Mouse (Mus musculus): ENCODE measurements around the gene Trappc3. TPM values are rescaled to one million over a fixed set of nuclear protein-coding genes. Genes with fewer than 3 reads are reported as not detected.
"Not testable (repeated sequence)": the region's sequence is repeated elsewhere in the genome, so short reads cannot be mapped to it uniquely, and the experiment has no call there.

The Trappc3 gene
- 20.1 and 20.5 TPM in 2 replicates for polyA plus RNA-seq (2012; rRNA removed)

GRCm38 (mm10) chr4:126262119-126262807 lies at the start of gene Trappc3:
TSS of gene Trappc3 (plus strand) at chr4:126262325.
- TF ChIP-seq POLR2A (IDR thresholded peaks at IDR 0.05; ENCODE audit: control insufficient read depth, low read depth, low read length) (peak; percentile 72), CTCF (IDR thresholded peaks at IDR 0.05; ENCODE audit: control insufficient read depth, insufficient read depth, insufficient replicate concordance, low read depth, low read length) (peak; percentile 91; the same call in 1 of the 2 replicates)
- H3K4me1 ChIP-seq (ENCODE audit: control insufficient read depth, insufficient read depth, low read length): peaks cover 27% of the 10 kb centered on the region

GRCm38 (mm10) chr4:126217771-126218170 lies 44.4 kb upstream of the Trappc3 start:
- TF ChIP-seq CTCF (IDR thresholded peaks at IDR 0.05; ENCODE audit: control insufficient read depth, insufficient read depth, insufficient replicate concordance, low read depth, low read length) (no peak), POLR2A (IDR thresholded peaks at IDR 0.05; ENCODE audit: control insufficient read depth, low read depth, low read length) (no peak)
- no peaks in the 10 kb centered on the region for H3K27me3 ChIP-seq (ENCODE audit: control insufficient read depth, insufficient read depth, low read length)
- H3K4me3 ChIP-seq (ENCODE audit: control insufficient read depth, low read depth, low read length): no peak overlapping the region
- no peaks in the 10 kb centered on the region for H3K36me3 ChIP-seq (ENCODE audit: control insufficient read depth, insufficient read depth, low read length)
- no peak overlapping the region for H3K27ac ChIP-seq (ENCODE audit: control insufficient read depth, insufficient read depth, low read depth, low read length)
- peaks cover 2% of the 10 kb centered on the region; the same call in 1 of the 2 replicates for H3K4me1 ChIP-seq (ENCODE audit: control insufficient read depth, insufficient read depth, low read length)

More at GRCm38 (mm10) chr4:126262119-126262807, at the start of gene Trappc3:
- Histone ChIP-seq H3K27me3 (ENCODE audit: control insufficient read depth, insufficient read depth, low read length) (no peaks in the 10 kb centered on the region), H3K4me3 (ENCODE audit: control insufficient read depth, low read depth, low read length) (peak within 1 kb of the TSS; percentile 96), H3K27ac (ENCODE audit: control insufficient read depth, insufficient read depth, low read depth, low read length) (peak within 1 kb of the TSS; percentile 79), H3K36me3 (ENCODE audit: control insufficient read depth, insufficient read depth, low read length) (no peaks in the 10 kb centered on the region)

GRCm38 (mm10) chr4:126219540-126219939 lies 42.6 kb upstream of the Trappc3 start:
- H3K27me3 ChIP-seq (ENCODE audit: control insufficient read depth, insufficient read depth, low read length); H3K4me1 ChIP-seq (ENCODE audit: control insufficient read depth, insufficient read depth, low read length); H3K27ac ChIP-seq (ENCODE audit: control insufficient read depth, insufficient read depth, low read depth, low read length); H3K4me3 ChIP-seq (ENCODE audit: control insufficient read depth, low read depth, low read length); H3K36me3 ChIP-seq (ENCODE audit: control insufficient read depth, insufficient read depth, low read length): not testable (repeated sequence)

GRCm38 (mm10) chr4:126220045-126220444 lies 42.1 kb upstream of the Trappc3 start:
- H3K4me3 ChIP-seq (ENCODE audit: control insufficient read depth, low read depth, low read length): no peak overlapping the region
- TF ChIP-seq CTCF (IDR thresholded peaks at IDR 0.05; ENCODE audit: control insufficient read depth, insufficient read depth, insufficient replicate concordance, low read depth, low read length): no peak
- TF ChIP-seq POLR2A (IDR thresholded peaks at IDR 0.05; ENCODE audit: control insufficient read depth, low read depth, low read length): no peak
- H3K36me3 ChIP-seq (ENCODE audit: control insufficient read depth, insufficient read depth, low read length): no peaks in the 10 kb centered on the region
- H3K27me3 ChIP-seq (ENCODE audit: control insufficient read depth, insufficient read depth, low read length): no peaks in the 10 kb centered on the region
- H3K4me1 ChIP-seq (ENCODE audit: control insufficient read depth, insufficient read depth, low read length): peaks cover 2% of the 10 kb centered on the region; the same call in 1 of the 2 replicates
- no peak overlapping the region for H3K27ac ChIP-seq (ENCODE audit: control insufficient read depth, insufficient read depth, low read depth, low read length)

- Histone ChIP-seq H3K4me1 (ENCODE audit: control insufficient read depth, insufficient read depth, low read length) (peaks cover 9% of the 10 kb centered on the region), H3K27ac (ENCODE audit: control insufficient read depth, insufficient read depth, low read depth, low read length) (no peak overlapping the region), H3K4me3 (ENCODE audit: control insufficient read depth, low read depth, low read length) (no peak overlapping the region; the same call in 1 of the 2 replicates), H3K36me3 (ENCODE audit: control insufficient read depth, insufficient read depth, low read length) (no peaks in the 10 kb centered on the region), H3K27me3 (ENCODE audit: control insufficient read depth, insufficient read depth, low read length) (no peaks in the 10 kb centered on the region)
- TF ChIP-seq CTCF (IDR thresholded peaks at IDR 0.05; ENCODE audit: control insufficient read depth, insufficient read depth, insufficient replicate concordance, low read depth, low read length): no peak
- no peak for TF ChIP-seq POLR2A (IDR thresholded peaks at IDR 0.05; ENCODE audit: control insufficient read depth, low read depth, low read length)
Measured at GRCm38 (mm10) chr4:126222631-126223030, 39.5 kb upstream of the Trappc3 start.

GRCm38 (mm10) chr4:126226640-126227039 lies 35.5 kb upstream of the Trappc3 start:
- no peaks in the 10 kb centered on the region for H3K27me3 ChIP-seq (ENCODE audit: control insufficient read depth, insufficient read depth, low read length)
- H3K4me3 ChIP-seq (ENCODE audit: control insufficient read depth, low read depth, low read length): no peak overlapping the region
- TF ChIP-seq POLR2A (IDR thresholded peaks at IDR 0.05; ENCODE audit: control insufficient read depth, low read depth, low read length) (no peak), CTCF (IDR thresholded peaks at IDR 0.05; ENCODE audit: control insufficient read depth, insufficient read depth, insufficient replicate concordance, low read depth, low read length) (no peak)
- no peaks in the 10 kb centered on the region for H3K36me3 ChIP-seq (ENCODE audit: control insufficient read depth, insufficient read depth, low read length)
- H3K4me1 ChIP-seq (ENCODE audit: control insufficient read depth, insufficient read depth, low read length): peaks cover 9% of the 10 kb centered on the region
- H3K27ac ChIP-seq (ENCODE audit: control insufficient read depth, insufficient read depth, low read depth, low read length): no peak overlapping the region

GRCm38 (mm10) chr4:126227077-126227761 lies 34.9 kb upstream of the Trappc3 start:
- peak; percentile 71; the same call in 1 of the 2 replicates for TF ChIP-seq CTCF (IDR thresholded peaks at IDR 0.05; ENCODE audit: control insufficient read depth, insufficient read depth, insufficient replicate concordance, low read depth, low read length)
- TF ChIP-seq POLR2A (IDR thresholded peaks at IDR 0.05; ENCODE audit: control insufficient read depth, low read depth, low read length): 0 out of 2 replicates have a peak, but pooled peaks have one; percentile 24

More at GRCm38 (mm10) chr4:126227077-126227761, 34.9 kb upstream of the Trappc3 start:
- Histone ChIP-seq H3K36me3 (ENCODE audit: control insufficient read depth, insufficient read depth, low read length) (no peaks in the 10 kb centered on the region), H3K27me3 (ENCODE audit: control insufficient read depth, insufficient read depth, low read length) (no peaks in the 10 kb centered on the region), H3K4me3 (ENCODE audit: control insufficient read depth, low read depth, low read length) (peak overlapping the region; percentile 24), H3K27ac (ENCODE audit: control insufficient read depth, insufficient read depth, low read depth, low read length) (peak overlapping the region; percentile 16; the same call in 1 of the 2 replicates), H3K4me1 (ENCODE audit: control insufficient read depth, insufficient read depth, low read length) (peaks cover 9% of the 10 kb centered on the region)
